Mouse (Mus musculus) limb, embryonic 13.5 days (tissue): ENCODE measurements around the gene Pfdn4. TPM values are rescaled to one million over a fixed set of nuclear protein-coding genes. Genes with fewer than 3 reads are reported as not detected.
"Not testable (repeated sequence)": the region's sequence is repeated elsewhere in the genome, so short reads cannot be mapped to it uniquely, and the experiment has no call there.

ENCODE experiments used
- ATAC-seq: fragments of 200-750 bp; cut with Nextera tagmentation; 2 replicates; pipeline ENCODE4 v1.8.0; 2017; ENCODE audit warnings: low read depth, moderate number of reproducible peaks, moderate TSS enrichment; ENCODE audit not compliant: low FRiP score
- H3K27ac ChIP-seq: fragments of 300-500 bp; sonication (generic); 2 replicates; pipeline ENCODE4 v1.5.1; 2015; ENCODE audit warnings: inconsistent platforms, mild to moderate bottlenecking, moderate library complexity
- H3K27me3 ChIP-seq: fragments of 300-500 bp; sonication (generic); 2 replicates; pipeline ENCODE4 v1.6.1; 2015; ENCODE audit warnings: mild to moderate bottlenecking, inconsistent platforms
- H3K36me3 ChIP-seq: fragments of 300-500 bp; sonication (generic); 2 replicates; pipeline ENCODE4 v1.6.1; 2015; ENCODE audit warnings: inconsistent platforms, mild to moderate bottlenecking, moderate library complexity
- H3K4me1 ChIP-seq: fragments of 300-500 bp; sonication (generic); 2 replicates; pipeline ENCODE4 v1.6.1; 2015; ENCODE audit warnings: inconsistent platforms
- H3K4me2 ChIP-seq: fragments of 300-500 bp; sonication (generic); replicated peaks from 2 replicates; pipeline ENCODE4 v1.6.1; 2015; ENCODE audit warnings: inconsistent platforms, mild to moderate bottlenecking, moderate library complexity
- H3K4me3 ChIP-seq: fragments of 300-500 bp; sonication (generic); 2 replicates; pipeline ENCODE4 v1.5.1; 2015; ENCODE audit warnings: moderate library complexity, mild to moderate bottlenecking, inconsistent platforms
- H3K9ac ChIP-seq: fragments of 300-500 bp; sonication (generic); 2 replicates; pipeline ENCODE4 v1.6.1; 2015; ENCODE audit warnings: mild to moderate bottlenecking, inconsistent platforms
- H3K9me3 ChIP-seq: fragments of 300-500 bp; sonication (generic); 2 replicates; pipeline ENCODE4 v1.6.1; 2016; ENCODE audit warnings: inconsistent platforms
- WGBS: fragments of 180-500 bp; shearing (Covaris S2); methylation state at CpG from one replicate; pipeline ENCODE4 v1.1.7; 2015; 5-methylcytosine and 5-hydroxymethylcytosine counted together
- polyA plus RNA-seq: library from polyadenylated mRNA; unstranded; fragments of >200 nt; fragmentation: Nextera tagmentation; extraction: Ambion mirVana; gene quantifications from 2 replicates; pipeline ENCODE4 v1.2.1, GENCODE M21; 2015

Gene Pfdn4
- polyA plus RNA-seq: 87.3 and 87.9 TPM in 2 replicates

- WGBS: under 1% methylated on average over 46 of the region's 46 CpGs
- H3K9ac ChIP-seq: 0 out of 2 replicates have a peak within 1 kb of the TSS, but pooled peaks have one; percentile 43
- ATAC-seq: no peak
These were observed at the start of gene Pfdn4 for GRCm38 (mm10) chr2:170496154-170496930. Gene Pfdn4 (plus strand): TSS chr2:170496428.

DNA sequence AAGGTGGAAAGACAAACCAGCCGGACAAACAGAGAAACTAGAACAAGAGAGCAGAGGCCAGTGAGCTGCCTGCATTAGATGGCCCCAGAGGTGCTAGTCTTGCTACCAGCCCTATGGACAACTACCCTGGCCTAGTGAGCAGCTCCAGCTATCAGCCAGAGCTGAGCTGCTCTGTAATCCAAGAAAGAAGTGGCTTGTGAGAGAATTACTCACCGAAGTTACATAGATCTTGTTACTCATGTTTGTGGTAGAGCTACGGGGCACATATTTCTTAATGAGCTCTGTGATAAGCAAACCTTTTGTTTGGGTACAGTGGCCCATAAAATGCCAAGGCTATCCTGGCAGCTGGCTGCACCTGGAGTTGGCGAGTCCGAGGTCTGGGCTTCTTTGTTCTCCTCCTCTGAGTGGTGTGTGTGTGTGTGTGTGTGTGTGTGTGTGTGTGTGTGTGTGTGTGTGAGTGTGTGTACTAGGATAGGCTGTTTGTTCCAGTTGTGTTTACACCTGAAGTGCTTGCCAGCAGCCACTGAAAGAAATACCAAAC lies 49.3 kb upstream of the Pfdn4 start:
- no peak for ATAC-seq
- peaks cover 7% of the 10 kb centered on the region for H3K27me3 ChIP-seq
- WGBS: 65% methylated on average over 5 of the region's 5 CpGs

More at GRCm38 (mm10) chr2:170496154-170496930, at the start of gene Pfdn4:
- peaks cover 25% of the 10 kb centered on the region for H3K4me1 ChIP-seq
- peak within 1 kb of the TSS; percentile 61 for H3K4me2 ChIP-seq
- peak within 1 kb of the TSS; percentile 37 for H3K4me3 ChIP-seq
- H3K9me3 ChIP-seq: no peaks in the 10 kb centered on the region
- no peaks in the 10 kb centered on the region for H3K36me3 ChIP-seq
- H3K27me3 ChIP-seq: peaks cover 83% of the 10 kb centered on the region
- no peak within 1 kb of the TSS for H3K27ac ChIP-seq

DNA sequence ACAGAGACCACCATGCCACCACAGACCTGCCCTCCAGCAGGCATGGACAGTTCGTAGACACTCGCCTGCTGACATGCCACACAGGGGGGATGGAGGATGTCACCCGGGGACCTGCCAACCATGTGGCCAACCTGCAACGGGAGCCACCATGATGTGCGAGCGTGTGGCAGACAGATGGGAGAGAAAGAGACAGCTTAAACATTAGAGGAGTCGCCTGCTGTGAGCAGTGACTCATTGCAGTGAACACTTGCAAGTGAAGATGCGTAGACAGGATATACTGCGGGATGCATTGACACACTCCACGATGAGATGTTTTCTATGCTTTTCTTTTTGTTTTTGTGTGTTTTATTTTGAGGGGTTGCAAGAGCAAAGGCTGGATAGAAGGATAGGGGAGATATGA lies 48.6 kb upstream of the Pfdn4 start:
- H3K4me1 ChIP-seq: 0 out of 2 replicates have a peak, but pooled peaks cover 4% of the 10 kb centered on the region
- no peaks in the 10 kb centered on the region for H3K9me3 ChIP-seq
- WGBS: 67% methylated on average over 10 of the region's 10 CpGs
- no peak overlapping the region for H3K4me2 ChIP-seq
- H3K27me3 ChIP-seq: peaks cover 7% of the 10 kb centered on the region
- no peaks in the 10 kb centered on the region for H3K36me3 ChIP-seq
- no peak overlapping the region for H3K4me3 ChIP-seq
- ATAC-seq: no peak
- H3K27ac ChIP-seq: no peak overlapping the region
- no peak overlapping the region for H3K9ac ChIP-seq

More for the DNA sequence above, 49.3 kb upstream of the Pfdn4 start:
- Histone ChIP-seq H3K36me3 (no peaks in the 10 kb centered on the region), H3K4me2 (no peak overlapping the region), H3K4me1 (0 out of 2 replicates have a peak, but pooled peaks cover 4% of the 10 kb centered on the region), H3K9me3 (no peaks in the 10 kb centered on the region), H3K4me3 (no peak overlapping the region), H3K9ac (no peak overlapping the region), H3K27ac (no peak overlapping the region)

- no peak for ATAC-seq
- H3K9ac ChIP-seq: no peak overlapping the region
- WGBS: 8% methylated on average over 9 of the region's 9 CpGs
These were observed 45.3 kb upstream of the Pfdn4 start for GRCm38 (mm10) chr2:170450933-170451332.

GRCm38 (mm10) chr2:170453809-170454208 lies 42.4 kb upstream of the Pfdn4 start:
- ATAC-seq, H3K9ac ChIP-seq, H3K9me3 ChIP-seq, H3K4me1 ChIP-seq, H3K27ac ChIP-seq, H3K4me3 ChIP-seq, H3K4me2 ChIP-seq, H3K36me3 ChIP-seq, H3K27me3 ChIP-seq: not testable (repeated sequence)
- 54% methylated on average over 3 of the region's 4 CpGs for WGBS

More at GRCm38 (mm10) chr2:170450933-170451332, 45.3 kb upstream of the Pfdn4 start:
- no peaks in the 10 kb centered on the region for H3K36me3 ChIP-seq
- no peaks in the 10 kb centered on the region for H3K9me3 ChIP-seq
- no peak overlapping the region for H3K4me3 ChIP-seq
- peaks cover 7% of the 10 kb centered on the region for H3K27me3 ChIP-seq
- no peak overlapping the region for H3K27ac ChIP-seq
- 0 out of 2 replicates have a peak, but pooled peaks cover 4% of the 10 kb centered on the region for H3K4me1 ChIP-seq
- H3K4me2 ChIP-seq: peak overlapping the region; percentile 41

- WGBS: 61% methylated on average over 10 of the region's 10 CpGs
These were observed 37.0 kb upstream of the Pfdn4 start for GRCm38 (mm10) chr2:170459183-170459582.

GRCm38 (mm10) chr2:170459805-170460204 lies 36.4 kb upstream of the Pfdn4 start:
- Histone ChIP-seq H3K4me3 (no peak overlapping the region), H3K9ac (no peak overlapping the region), H3K27ac (no peak overlapping the region), H3K36me3 (no peaks in the 10 kb centered on the region), H3K4me1 (peaks cover 4% of the 10 kb centered on the region; the same call in 1 of the 2 replicates), H3K4me2 (no peak overlapping the region), H3K27me3 (0 out of 2 replicates have a peak, but pooled peaks cover 4% of the 10 kb centered on the region), H3K9me3 (no peaks in the 10 kb centered on the region)
- 27% methylated on average over 9 of the region's 9 CpGs for WGBS
- no peak for ATAC-seq

More at GRCm38 (mm10) chr2:170459183-170459582, 37.0 kb upstream of the Pfdn4 start:
- Histone ChIP-seq H3K36me3 (no peaks in the 10 kb centered on the region), H3K9me3 (no peaks in the 10 kb centered on the region), H3K4me3 (no peak overlapping the region), H3K4me1 (peaks cover 4% of the 10 kb centered on the region; the same call in 1 of the 2 replicates), H3K9ac (no peak overlapping the region), H3K4me2 (no peak overlapping the region), H3K27ac (no peak overlapping the region), H3K27me3 (0 out of 2 replicates have a peak, but pooled peaks cover 4% of the 10 kb centered on the region)
- ATAC-seq: no peak

DNA sequence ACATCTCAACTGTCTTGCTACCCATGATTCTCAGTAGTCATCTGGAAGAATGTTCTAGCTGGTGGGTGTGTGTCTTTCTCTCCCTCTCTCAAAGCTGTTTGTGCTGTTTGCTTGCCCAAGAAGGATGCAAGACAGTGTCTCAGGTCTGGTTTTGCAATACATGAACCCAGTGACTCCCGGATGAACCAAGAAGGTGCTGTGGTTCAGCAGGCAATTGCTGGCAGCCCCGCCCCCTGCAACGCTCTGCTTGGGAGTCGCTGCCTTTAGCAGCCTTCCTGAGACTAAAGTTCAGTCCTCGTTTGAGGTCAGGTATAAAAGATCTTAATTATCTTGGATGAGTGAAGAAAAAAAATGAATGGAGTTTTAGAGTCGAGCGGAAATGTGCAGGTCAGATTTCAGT lies 34.6 kb upstream of the Pfdn4 start:
- H3K4me1 ChIP-seq: peaks cover 4% of the 10 kb centered on the region; the same call in 1 of the 2 replicates
- ATAC-seq: no peak
- 0 out of 2 replicates have a peak, but pooled peaks cover 4% of the 10 kb centered on the region for H3K27me3 ChIP-seq
- H3K36me3 ChIP-seq: no peaks in the 10 kb centered on the region
- no peak overlapping the region for H3K9ac ChIP-seq
- H3K4me2 ChIP-seq: no peak overlapping the region
- 66% methylated on average over 7 of the region's 7 CpGs for WGBS
- no peaks in the 10 kb centered on the region for H3K9me3 ChIP-seq
- H3K4me3 ChIP-seq: no peak overlapping the region
- H3K27ac ChIP-seq: no peak overlapping the region

DNA sequence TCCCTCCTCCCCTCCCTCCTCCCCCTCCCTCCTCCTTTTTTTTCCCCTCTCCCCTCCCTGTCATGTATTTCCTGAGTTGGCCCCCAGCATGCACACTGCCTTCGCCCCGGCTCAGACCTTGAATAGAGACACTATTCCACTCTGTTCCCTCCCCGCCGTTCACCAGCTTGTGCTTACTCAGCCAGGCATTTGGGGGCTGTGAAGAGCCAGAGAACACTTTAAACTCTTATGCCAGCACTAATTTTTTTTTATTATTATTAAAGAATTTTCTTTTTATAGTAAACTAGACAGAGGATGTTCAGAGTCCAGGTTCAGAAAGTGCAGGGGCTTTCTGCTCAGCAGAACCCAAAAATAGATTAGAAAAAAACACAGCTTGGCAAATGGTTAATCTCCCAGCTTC lies 31.4 kb upstream of the Pfdn4 start:
- no peak overlapping the region for H3K9ac ChIP-seq
- ATAC-seq: no peak
- no peak overlapping the region for H3K4me3 ChIP-seq
- H3K4me2 ChIP-seq: no peak overlapping the region
- H3K27me3 ChIP-seq: peaks cover 10% of the 10 kb centered on the region; the same call in 1 of the 2 replicates
- no peak overlapping the region for H3K27ac ChIP-seq
- H3K9me3 ChIP-seq: no peaks in the 10 kb centered on the region
- H3K36me3 ChIP-seq: no peaks in the 10 kb centered on the region
- WGBS: 63% methylated on average over 4 of the region's 4 CpGs
- peaks cover 9% of the 10 kb centered on the region for H3K4me1 ChIP-seq

- Histone ChIP-seq H3K27me3 (peaks cover 13% of the 10 kb centered on the region; the same call in 1 of the 2 replicates), H3K36me3 (no peaks in the 10 kb centered on the region), H3K9me3 (no peaks in the 10 kb centered on the region), H3K4me1 (peaks cover 15% of the 10 kb centered on the region), H3K4me2 (no peak overlapping the region), H3K4me3 (no peak overlapping the region), H3K27ac (no peak overlapping the region), H3K9ac (no peak overlapping the region)
- no peak for ATAC-seq
These were observed 28.2 kb upstream of the Pfdn4 start for GRCm38 (mm10) chr2:170468009-170468408.

GRCm38 (mm10) chr2:170469616-170470308 lies 26.5 kb upstream of the Pfdn4 start:
- Histone ChIP-seq H3K27me3 (peaks cover 13% of the 10 kb centered on the region; the same call in 1 of the 2 replicates), H3K4me1 (peaks cover 15% of the 10 kb centered on the region), H3K9me3 (no peaks in the 10 kb centered on the region), H3K4me3 (no peak overlapping the region), H3K4me2 (peak overlapping the region; percentile 31), H3K27ac (no peak overlapping the region), H3K36me3 (no peaks in the 10 kb centered on the region), H3K9ac (no peak overlapping the region)
- ATAC-seq: 0 out of 2 replicates have a peak, but pooled peaks have one; percentile 11
- 10% methylated on average over 10 of the region's 10 CpGs for WGBS

DNA sequence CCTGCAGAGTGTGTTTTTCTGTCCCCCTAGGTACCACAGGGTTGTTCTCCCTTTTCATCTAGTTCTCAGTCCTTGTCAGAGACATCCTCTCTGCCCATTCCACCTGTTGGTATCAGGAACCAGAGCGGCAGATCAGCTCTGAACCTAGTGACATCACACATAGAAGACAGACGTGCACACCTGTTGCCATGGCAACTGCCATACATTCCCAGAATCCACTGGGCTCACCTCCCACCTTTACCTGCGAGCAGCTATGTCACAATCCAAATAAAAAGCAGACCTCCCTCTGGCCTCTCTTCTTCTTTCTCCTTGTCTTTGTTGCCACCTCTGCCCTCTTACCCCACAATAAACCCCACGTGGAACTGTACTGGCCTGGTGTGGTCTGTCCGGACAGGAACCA lies 25.6 kb upstream of the Pfdn4 start:
- ATAC-seq: no peak
- Histone ChIP-seq H3K9me3 (no peaks in the 10 kb centered on the region), H3K4me2 (no peak overlapping the region), H3K27me3 (peaks cover 13% of the 10 kb centered on the region; the same call in 1 of the 2 replicates), H3K9ac (no peak overlapping the region), H3K4me3 (no peak overlapping the region), H3K36me3 (no peaks in the 10 kb centered on the region), H3K27ac (no peak overlapping the region), H3K4me1 (peaks cover 15% of the 10 kb centered on the region)
- 81% methylated on average over 5 of the region's 5 CpGs for WGBS
